Mouse (Mus musculus) neural tube, embryonic 15.5 days (tissue): ENCODE data around the gene Abr. TPM values are rescaled to one million over a fixed set of nuclear protein-coding genes. Genes with fewer than 3 reads are reported as not detected.

Source experiments
- ATAC-seq: fragments of 200-750 bp; cut with Nextera tagmentation; 2 replicates; pipeline ENCODE4 v1.8.0; 2017; ENCODE audit warnings: mild to moderate bottlenecking, moderate TSS enrichment, moderate library complexity; ENCODE audit not compliant: low FRiP score
- H3K27ac ChIP-seq: fragments of 300-500 bp; sonication (generic); replicated peaks from 2 replicates; pipeline ENCODE4 v1.5.1; 2015; ENCODE audit warnings: mild to moderate bottlenecking, inconsistent platforms
- H3K27me3 ChIP-seq: fragments of 300-500 bp; sonication (generic); replicated peaks from 2 replicates; pipeline ENCODE4 v1.6.1; 2015; ENCODE audit warnings: inconsistent platforms
- H3K36me3 ChIP-seq: fragments of 300-500 bp; sonication (generic); 2 replicates; pipeline ENCODE4 v1.6.1; 2015; ENCODE audit warnings: inconsistent platforms
- H3K4me1 ChIP-seq: fragments of 300-500 bp; sonication (generic); 2 replicates; pipeline ENCODE4 v1.6.1; 2015; ENCODE audit warnings: inconsistent platforms
- H3K4me2 ChIP-seq: fragments of 300-500 bp; sonication (generic); 2 replicates; pipeline ENCODE4 v1.6.1; 2015; ENCODE audit warnings: inconsistent platforms, mild to moderate bottlenecking, moderate library complexity
- H3K4me3 ChIP-seq: fragments of 300-500 bp; sonication (generic); replicated peaks from 2 replicates; pipeline ENCODE4 v1.5.1; 2015; ENCODE audit warnings: mild to moderate bottlenecking, inconsistent platforms
- H3K9ac ChIP-seq: fragments of 300-500 bp; sonication (generic); replicated peaks from 2 replicates; pipeline ENCODE4 v1.6.1; 2015; ENCODE audit warnings: mild to moderate bottlenecking, inconsistent platforms
- H3K9me3 ChIP-seq: fragments of 300-500 bp; sonication (generic); replicated peaks from 2 replicates; pipeline ENCODE4 v1.6.1; 2016; ENCODE audit warnings: inconsistent platforms
- WGBS: fragments of 180-500 bp; shearing (Covaris S2); methylation state at CpG from one replicate; pipeline ENCODE4 v1.1.7; 2015; ENCODE audit warnings: mixed read lengths; 5-methylcytosine and 5-hydroxymethylcytosine counted together
- polyA plus RNA-seq: library from polyadenylated mRNA; unstranded; fragments of >200 nt; fragmentation: Nextera tagmentation; extraction: Ambion mirVana; gene quantifications from 2 replicates; pipeline ENCODE4 v1.2.1, GENCODE M21; 2015

Gene Abr
- polyA plus RNA-seq, 1 experiment from 2014 or later, result 88.3 TPM

- no peak overlapping the region for H3K27ac ChIP-seq
- H3K9ac ChIP-seq, result no peak overlapping the region
- peaks cover 22% of the 10 kb centered on the region for H3K4me1 ChIP-seq
- H3K4me2 ChIP-seq, result no peak overlapping the region
- no peak overlapping the region for H3K4me3 ChIP-seq
- WGBS, result 84% methylated on average over 15 of the region's 15 CpGs
- no peak for ATAC-seq
- H3K9me3 ChIP-seq, result no peaks in the 10 kb centered on the region
- H3K36me3 ChIP-seq, result no peaks in the 10 kb centered on the region
- H3K27me3 ChIP-seq, result no peaks in the 10 kb centered on the region
Observed at GRCm38 (mm10) chr11:76530168-76530935, 91.8 kb downstream of the Abr start.

- Histone ChIP-seq H3K27ac (no peak overlapping the region), H3K9me3 (no peaks in the 10 kb centered on the region), H3K4me1 (peaks cover 29% of the 10 kb centered on the region), H3K9ac (no peak overlapping the region), H3K27me3 (no peaks in the 10 kb centered on the region), H3K36me3 (no peaks in the 10 kb centered on the region), H3K4me2 (no peak overlapping the region), H3K4me3 (no peak overlapping the region)
- ATAC-seq, result no peak
- WGBS, result 75% methylated on average over 6 of the region's 6 CpGs
Observed at GRCm38 (mm10) chr11:76529352-76530141, 92.6 kb downstream of the Abr start.

GRCm38 (mm10) chr11:76525646-76526351, 96.3 kb downstream of the Abr start:
- 57% methylated on average over 4 of the region's 4 CpGs for WGBS
- Histone ChIP-seq H3K4me1 (peaks cover 34% of the 10 kb centered on the region), H3K36me3 (no peaks in the 10 kb centered on the region), H3K27ac (no peak overlapping the region), H3K9ac (no peak overlapping the region), H3K4me3 (no peak overlapping the region), H3K4me2 (no peak overlapping the region), H3K9me3 (no peaks in the 10 kb centered on the region), H3K27me3 (no peaks in the 10 kb centered on the region)
- ATAC-seq, result no peak

- no peak overlapping the region for H3K4me3 ChIP-seq
- H3K27ac ChIP-seq, result 0 out of 2 replicates have a peak overlapping the region, but pooled peaks have one; percentile 9
- H3K36me3 ChIP-seq, result no peaks in the 10 kb centered on the region
- WGBS, result 6% methylated on average over 8 of the region's 8 CpGs
- H3K4me2 ChIP-seq, result no peak overlapping the region
- H3K27me3 ChIP-seq, result no peaks in the 10 kb centered on the region
- peak; percentile 45; the same call in 1 of the 2 replicates for ATAC-seq
- no peaks in the 10 kb centered on the region for H3K9me3 ChIP-seq
- H3K9ac ChIP-seq, result no peak overlapping the region
- peaks cover 29% of the 10 kb centered on the region for H3K4me1 ChIP-seq
Observed at GRCm38 (mm10) chr11:76524947-76525346, 97.2 kb downstream of the Abr start.

GRCm38 (mm10) chr11:76523356-76523755, 98.8 kb downstream of the Abr start:
- no peak for ATAC-seq
- Histone ChIP-seq H3K4me1 (peaks cover 29% of the 10 kb centered on the region), H3K9me3 (no peaks in the 10 kb centered on the region), H3K4me3 (no peak overlapping the region), H3K4me2 (no peak overlapping the region), H3K27ac (no peak overlapping the region; the same call in 1 of the 2 replicates), H3K36me3 (no peaks in the 10 kb centered on the region), H3K27me3 (no peaks in the 10 kb centered on the region), H3K9ac (no peak overlapping the region)
- WGBS, result 9% methylated on average over 4 of the region's 4 CpGs

DNA sequence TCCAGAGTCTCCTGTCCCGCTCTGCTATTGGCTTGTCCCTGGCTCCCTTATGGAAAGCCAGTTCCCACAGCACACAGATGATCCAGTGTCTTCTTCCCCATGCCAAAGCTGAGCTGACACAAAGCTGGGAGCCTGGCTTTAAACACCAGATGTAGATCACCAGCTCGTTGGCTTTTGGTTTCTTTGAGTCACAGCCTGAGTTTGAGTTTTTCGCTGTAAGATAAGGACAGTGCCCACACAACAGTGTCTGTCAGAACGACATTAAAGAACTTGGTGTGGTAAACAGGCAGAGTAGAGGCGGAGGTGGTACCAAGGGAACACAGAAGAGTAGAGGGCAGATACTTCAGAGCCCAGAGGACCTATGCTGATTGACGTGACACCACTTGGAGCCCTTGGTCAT, 101.2 kb downstream of the Abr start:
- no peak overlapping the region for H3K9ac ChIP-seq
- peaks cover 24% of the 10 kb centered on the region for H3K4me1 ChIP-seq
- ATAC-seq, result no peak
- no peaks in the 10 kb centered on the region for H3K36me3 ChIP-seq
- H3K9me3 ChIP-seq, result no peaks in the 10 kb centered on the region
- WGBS, result 92% methylated on average over 6 of the region's 6 CpGs
- H3K4me3 ChIP-seq, result no peak overlapping the region
- H3K27me3 ChIP-seq, result no peaks in the 10 kb centered on the region
- no peak overlapping the region for H3K4me2 ChIP-seq
- no peak overlapping the region for H3K27ac ChIP-seq

GRCm38 (mm10) chr11:76518613-76519012, 103.5 kb downstream of the Abr start:
- H3K4me2 ChIP-seq, result no peak overlapping the region
- no peak overlapping the region for H3K4me3 ChIP-seq
- H3K4me1 ChIP-seq, result peaks cover 11% of the 10 kb centered on the region
- no peak for ATAC-seq
- no peaks in the 10 kb centered on the region for H3K9me3 ChIP-seq
- H3K36me3 ChIP-seq, result no peaks in the 10 kb centered on the region
- 92% methylated on average over 5 of the region's 5 CpGs for WGBS
- H3K27ac ChIP-seq, result no peak overlapping the region
- H3K27me3 ChIP-seq, result no peaks in the 10 kb centered on the region
- no peak overlapping the region for H3K9ac ChIP-seq

- ATAC-seq, result no peak
- Histone ChIP-seq H3K4me1 (peaks cover 6% of the 10 kb centered on the region), H3K4me2 (no peak overlapping the region), H3K9me3 (no peaks in the 10 kb centered on the region), H3K27me3 (no peaks in the 10 kb centered on the region), H3K27ac (no peak overlapping the region), H3K4me3 (no peak overlapping the region), H3K9ac (no peak overlapping the region), H3K36me3 (no peaks in the 10 kb centered on the region)
- WGBS, result 91% methylated on average over 4 of the region's 4 CpGs
Observed at GRCm38 (mm10) chr11:76518125-76518524, 104.0 kb downstream of the Abr start.

DNA sequence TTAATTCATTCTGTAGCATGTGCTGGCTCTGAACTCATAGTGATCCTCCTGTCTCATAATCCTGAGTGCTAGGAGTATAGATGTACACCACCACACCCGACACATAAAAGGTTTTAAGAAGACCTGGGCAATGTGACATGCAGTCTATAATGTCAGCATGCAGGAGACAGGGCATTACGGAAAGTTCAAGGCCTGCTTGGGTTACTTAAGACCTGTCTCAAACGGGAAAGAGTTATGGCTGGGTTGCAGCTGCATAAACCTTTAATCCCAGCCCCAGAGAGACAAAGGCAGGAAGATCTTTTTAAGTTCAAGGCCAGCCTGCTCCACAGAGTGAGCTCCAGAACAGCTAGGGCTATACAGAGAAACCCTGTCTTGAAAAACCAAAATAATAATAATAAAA, 105.2 kb downstream of the Abr start:
- Histone ChIP-seq H3K4me3 (no peak overlapping the region), H3K27ac (no peak overlapping the region), H3K9ac (no peak overlapping the region), H3K9me3 (no peaks in the 10 kb centered on the region), H3K4me1 (no peaks in the 10 kb centered on the region), H3K27me3 (no peaks in the 10 kb centered on the region), H3K36me3 (no peaks in the 10 kb centered on the region), H3K4me2 (no peak overlapping the region)
- ATAC-seq, result no peak
- 80% methylated on average over 3 of the region's 3 CpGs for WGBS

GRCm38 (mm10) chr11:76515123-76515522, 107.0 kb downstream of the Abr start:
- WGBS, result 79% methylated on average over 11 of the region's 11 CpGs

DNA sequence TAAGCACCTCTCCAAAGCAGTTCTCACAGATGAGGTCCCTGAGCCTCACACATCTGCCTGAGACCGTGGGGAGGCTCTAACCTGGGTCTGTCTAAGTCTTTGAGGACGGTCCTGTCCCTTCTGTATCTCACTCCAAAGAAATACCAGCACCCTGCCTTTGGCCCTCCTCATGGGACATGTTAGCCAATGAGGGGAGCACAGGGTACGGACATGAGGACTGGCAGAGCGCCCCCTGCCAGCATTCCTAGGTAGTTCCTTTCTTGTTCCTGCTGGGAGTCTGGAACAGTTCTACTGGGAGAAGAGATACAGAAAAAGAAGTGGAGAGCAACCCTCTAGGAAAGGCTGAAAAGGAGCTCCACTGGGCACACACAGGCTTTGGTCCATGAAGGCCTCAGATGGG, 111.1 kb downstream of the Abr start:
- ATAC-seq, result no peak
- Histone ChIP-seq H3K27me3 (no peaks in the 10 kb centered on the region), H3K9ac (no peak overlapping the region), H3K36me3 (no peaks in the 10 kb centered on the region), H3K4me1 (peaks cover 38% of the 10 kb centered on the region), H3K4me3 (no peak overlapping the region), H3K9me3 (no peaks in the 10 kb centered on the region), H3K27ac (no peak overlapping the region), H3K4me2 (no peak overlapping the region)
- 69% methylated on average over 4 of the region's 4 CpGs for WGBS

More at GRCm38 (mm10) chr11:76515123-76515522, 107.0 kb downstream of the Abr start:
- Histone ChIP-seq H3K9ac (no peak overlapping the region), H3K9me3 (no peaks in the 10 kb centered on the region), H3K4me1 (peaks cover 9% of the 10 kb centered on the region), H3K27ac (no peak overlapping the region), H3K36me3 (no peaks in the 10 kb centered on the region), H3K4me2 (no peak overlapping the region), H3K27me3 (no peaks in the 10 kb centered on the region), H3K4me3 (no peak overlapping the region)
- ATAC-seq, result no peak
